Mouse (Mus musculus): Measurements from ENCODE around the gene Tradd.

Gene Tradd

DNA sequence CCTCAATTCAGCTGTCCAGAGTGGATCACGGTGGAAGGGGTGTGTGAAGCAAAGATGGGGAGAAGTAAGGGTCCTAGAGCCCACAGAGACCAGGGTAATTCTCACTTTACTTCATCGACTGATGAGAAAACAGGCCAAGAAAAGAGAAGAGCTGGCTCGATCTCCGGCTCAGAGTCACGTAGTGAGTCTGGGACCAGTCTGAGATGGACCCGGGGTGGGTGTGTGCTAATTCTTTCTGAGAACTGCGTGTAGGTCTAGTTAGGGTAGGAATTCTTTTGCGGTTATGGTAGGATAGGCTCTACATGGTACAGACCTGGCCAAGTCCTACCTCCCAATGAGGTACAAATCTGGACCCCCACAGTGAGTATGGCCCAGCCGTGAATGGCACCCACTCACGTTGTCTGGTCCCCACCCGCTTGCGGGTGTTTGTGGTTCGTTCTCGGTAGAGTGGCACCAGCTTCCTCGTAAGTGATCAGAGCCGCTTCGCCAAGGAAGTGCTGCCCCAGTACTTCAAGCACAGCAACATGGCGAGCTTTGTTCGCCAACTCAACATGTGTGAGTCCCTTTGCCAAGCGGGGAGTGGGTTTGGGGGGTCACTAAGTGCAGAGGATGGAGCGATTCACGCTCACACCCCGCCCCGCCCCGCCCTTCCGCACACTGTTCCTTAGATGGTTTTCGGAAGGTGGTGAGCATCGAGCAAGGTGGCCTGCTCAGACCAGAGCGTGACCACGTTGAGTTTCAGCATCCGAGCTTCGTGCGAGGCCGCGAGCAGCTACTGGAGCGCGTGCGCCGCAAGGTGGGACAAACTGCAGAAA, 5.9 kb upstream of the Tradd start:
- DNase-seq (ENCODE audit: low spot score in 2 of 2) = no peak

DNA sequence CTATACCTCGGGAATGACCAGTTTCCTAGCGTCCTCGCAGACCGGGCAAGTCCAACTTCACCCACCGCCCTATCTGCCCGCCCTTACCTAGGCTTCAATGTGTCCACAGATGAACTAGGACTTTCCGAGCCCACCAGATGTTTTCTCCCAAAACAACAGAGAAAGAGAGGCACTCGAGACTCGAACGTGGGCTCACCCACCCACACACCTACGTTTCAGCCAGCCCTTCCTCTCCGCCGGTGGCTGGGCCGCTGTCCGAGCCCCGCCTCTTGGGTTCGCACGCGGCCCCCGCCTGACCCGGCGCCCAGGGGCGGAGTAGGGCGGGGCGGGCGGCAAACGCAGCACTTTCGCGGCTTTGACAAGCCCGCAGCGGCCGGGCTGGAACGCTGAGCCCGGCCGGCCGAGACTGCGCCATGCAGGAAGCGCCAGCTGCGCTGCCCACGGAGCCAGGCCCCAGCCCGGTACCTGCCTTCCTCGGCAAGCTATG, 5.1 kb upstream of the Tradd start, which contains the start of gene Hsf4:
Hsf4 (plus strand) TSS at position 341 of the 487 bp plus-strand sequence.
- peak; percentile 46 to 49 for DNase-seq (ENCODE audit: low spot score in 2 of 2)

- no peak for DNase-seq (ENCODE audit: low spot score in 2 of 2)
Observed at GRCm38 (mm10) chr8:105269075-105269458, 4.7 kb upstream of the Tradd start.

- DNase-seq (ENCODE audit: low spot score in 2 of 2) = no peak
Observed at GRCm38 (mm10) chr8:105268342-105269074, 4.1 kb upstream of the Tradd start.

GRCm38 (mm10) chr8:105266775-105267174, 2.4 kb upstream of the Tradd start:
- DNase-seq (ENCODE audit: low spot score in 2 of 2) = peak; percentile 71 to 75

GRCm38 (mm10) chr8:105265128-105265527, 719 bp upstream of the Tradd start:
- peak; percentile 75 to 76 for DNase-seq (ENCODE audit: low spot score in 2 of 2)

DNA sequence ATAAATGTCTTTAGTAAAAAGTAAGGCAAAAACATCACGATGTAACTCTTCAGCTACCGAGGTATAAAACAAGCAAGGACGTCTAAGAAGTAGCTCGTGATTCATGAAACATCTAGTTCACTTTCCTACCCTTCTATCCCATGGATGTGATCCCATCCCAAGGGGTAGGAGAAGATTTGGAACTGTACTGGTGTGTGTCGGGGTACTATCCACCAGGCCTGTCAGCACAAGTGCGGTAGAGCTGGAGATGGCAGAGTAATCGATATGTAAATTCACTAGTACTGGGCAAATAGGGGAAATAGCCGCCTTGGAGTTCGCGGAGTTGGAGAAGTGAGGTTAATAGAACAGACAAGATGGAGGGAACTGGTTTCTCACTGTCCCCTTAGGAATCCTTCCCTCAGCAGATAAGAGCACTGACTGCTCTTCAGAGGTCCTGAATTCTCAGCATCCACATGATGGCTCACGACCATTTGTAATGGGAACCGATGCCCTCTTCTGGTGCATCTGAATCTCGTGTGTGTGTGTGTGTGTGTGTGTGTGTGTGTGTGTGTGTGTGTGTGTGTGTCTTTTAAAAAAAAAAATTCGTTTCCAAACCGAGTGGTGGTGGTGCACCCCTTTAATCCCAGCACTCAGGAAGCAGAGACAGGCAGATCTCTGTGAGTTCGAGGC, 1.0 kb downstream of the Tradd start:
- no peak for DNase-seq (ENCODE audit: low spot score in 2 of 2)

DNA sequence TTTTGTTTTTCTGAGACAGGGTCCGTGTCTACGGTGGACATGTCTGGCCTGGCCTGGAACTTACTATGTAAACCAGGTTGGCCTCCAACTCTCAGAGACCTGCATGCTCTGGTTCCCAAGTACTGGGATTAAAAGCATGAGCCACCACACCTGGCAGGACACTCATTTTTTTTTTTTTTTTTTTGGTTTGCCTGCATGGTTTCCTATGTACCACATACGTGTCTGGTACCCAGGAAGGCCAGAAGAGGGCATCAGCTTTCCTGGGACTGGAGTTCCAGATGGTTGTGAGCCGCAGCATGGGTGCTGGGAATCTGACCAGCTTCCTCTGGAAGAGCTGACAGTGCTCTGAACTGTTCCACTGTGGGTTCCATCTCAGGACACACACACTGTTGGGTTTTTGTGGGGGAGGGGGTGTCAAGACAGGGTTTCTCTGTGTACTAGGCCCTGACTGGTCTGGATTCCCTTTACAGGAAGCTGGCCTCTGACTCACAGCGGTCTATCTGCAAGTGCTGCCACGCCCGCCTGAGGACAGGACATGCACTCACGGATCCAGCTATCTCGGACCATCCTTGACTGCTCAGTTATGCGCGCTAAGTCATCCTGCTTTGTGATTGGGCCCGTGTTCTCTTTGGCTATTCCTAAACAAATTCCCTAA, 3.0 kb downstream of the Tradd start:
- DNase-seq (ENCODE audit: low spot score in 2 of 2) = no peak

DNA sequence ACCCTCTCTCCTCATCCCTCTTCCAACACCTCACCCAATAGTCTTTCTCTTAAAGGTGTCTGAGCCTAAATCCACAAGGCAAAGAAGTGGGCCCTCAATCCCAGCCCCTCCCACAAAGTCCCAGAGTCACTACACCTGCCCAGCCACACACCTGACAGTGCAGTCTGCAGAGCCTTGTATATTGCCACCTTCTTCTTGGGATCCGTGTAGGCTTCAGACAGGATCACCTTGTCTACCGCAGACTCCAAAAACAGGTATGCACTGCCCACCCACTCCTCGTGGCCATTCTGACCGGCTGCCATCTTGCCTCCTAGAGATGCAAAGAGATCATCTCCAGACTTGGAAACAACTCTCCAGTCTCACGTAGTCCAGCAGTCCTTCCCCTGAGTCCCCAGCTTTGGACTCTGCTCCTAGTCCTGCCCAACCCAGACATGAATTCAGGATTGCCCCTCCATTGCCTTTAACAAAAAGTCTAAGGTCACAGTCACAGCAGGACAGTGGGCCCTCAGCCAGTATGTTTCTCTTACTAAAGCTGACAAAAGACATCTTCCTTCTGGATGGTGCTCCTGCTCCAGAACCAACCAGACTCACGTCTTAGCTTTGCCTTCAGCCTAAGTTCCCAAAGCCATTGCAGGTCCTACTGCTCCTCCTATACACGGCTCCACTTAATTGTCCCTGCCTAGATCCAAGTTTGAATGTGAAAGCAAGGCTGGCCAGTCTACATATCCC, 3.9 kb downstream of the Tradd start:
- no peak for DNase-seq (ENCODE audit: low spot score in 2 of 2)

GRCm38 (mm10) chr8:105259721-105260320, 4.6 kb downstream of the Tradd start:
- peak; percentile 62 for DNase-seq (ENCODE audit: low spot score in 2 of 2)

DNA sequence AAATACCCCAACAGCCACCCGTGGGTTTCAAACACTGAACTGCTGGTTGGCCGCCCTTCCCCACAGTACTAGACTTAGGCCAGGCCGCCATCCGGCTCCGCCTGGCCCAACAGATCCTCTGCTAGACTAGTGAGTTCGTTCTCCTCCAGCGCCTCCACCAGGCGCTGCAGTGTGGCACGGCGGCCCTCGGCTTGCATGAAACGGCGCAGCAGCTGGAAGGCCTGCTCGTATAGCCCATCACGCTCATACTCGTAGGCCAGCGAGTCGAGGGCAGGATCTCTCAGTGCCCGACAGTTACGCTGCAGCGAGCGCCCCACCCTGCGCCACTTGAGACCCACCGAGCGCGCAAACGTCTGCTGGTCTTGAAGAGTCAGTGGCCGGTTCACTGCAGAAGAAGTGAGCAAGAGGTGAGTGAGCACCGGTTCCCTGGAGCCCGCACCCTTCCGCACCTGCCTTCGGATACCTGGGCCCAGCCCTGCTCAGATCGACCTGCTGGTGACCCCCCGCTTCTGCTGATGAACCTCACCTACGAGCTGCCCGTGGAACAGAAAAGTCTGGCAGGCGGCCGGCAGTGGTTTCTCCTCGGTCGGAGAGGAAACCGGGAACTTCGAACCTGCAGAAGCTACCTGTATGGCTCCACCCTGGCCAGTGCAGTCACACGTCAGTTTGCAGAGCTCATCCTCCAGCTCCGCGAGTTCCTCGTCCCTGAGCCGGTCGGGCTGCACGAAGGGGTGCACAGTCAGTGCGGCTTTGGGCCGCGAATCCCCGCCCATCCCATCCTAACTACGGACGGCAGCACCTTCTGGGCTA, 5.3 kb downstream of the Tradd start:
- DNase-seq (ENCODE audit: low spot score in 2 of 2) = no peak

- no peak for DNase-seq (ENCODE audit: low spot score in 2 of 2)
Observed at GRCm38 (mm10) chr8:105257318-105258114, 6.9 kb downstream of the Tradd start.

DNA sequence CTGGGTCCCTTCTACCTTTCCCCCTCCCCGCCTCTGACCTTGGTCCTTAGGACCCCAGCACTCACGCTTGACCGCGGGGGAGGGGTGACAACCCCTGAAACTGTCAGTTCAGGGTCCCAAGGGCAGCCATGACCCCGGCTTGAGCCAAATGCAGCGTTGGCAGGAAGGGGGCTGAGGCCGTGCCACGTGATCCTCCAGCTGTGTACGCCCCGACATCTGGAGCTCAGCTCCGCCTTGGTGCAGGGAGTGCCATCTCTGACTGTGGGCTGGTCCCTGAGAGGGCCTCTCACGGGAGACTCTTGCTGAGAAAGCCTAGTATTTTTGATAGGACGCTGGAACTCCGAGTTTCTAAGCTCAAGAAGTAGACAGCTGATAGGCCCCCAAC, 9.5 kb downstream of the Tradd start, which contains the start of gene B3gnt9:
B3gnt9 (minus strand) TSS at position 188 of the 385 bp plus-strand sequence.
- DNase-seq (ENCODE audit: low spot score in 2 of 2) = peak; percentile 52 to 55

- peak; percentile 85 to 86 for DNase-seq (ENCODE audit: low spot score in 2 of 2)
Observed at GRCm38 (mm10) chr8:105254152-105254965, 10.1 kb downstream of the Tradd start.

DNA sequence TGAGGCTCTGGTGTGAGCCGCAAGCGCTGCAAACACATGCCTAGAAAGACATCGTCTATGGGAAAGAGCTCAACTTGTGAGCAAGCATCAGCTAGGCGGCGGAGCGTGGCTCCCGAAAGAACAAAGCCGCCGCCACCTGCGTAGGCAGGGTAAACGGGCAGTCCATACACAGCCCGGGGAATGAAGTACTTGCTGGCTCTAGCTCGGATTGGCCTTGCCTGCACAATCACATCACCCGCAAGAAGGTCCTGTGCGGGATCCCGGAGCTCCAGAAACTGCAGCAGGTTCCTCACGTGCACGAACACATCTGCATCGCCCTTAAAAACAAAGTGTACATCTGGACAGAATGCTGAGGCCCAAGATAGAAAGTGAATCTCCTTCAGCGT, 10.7 kb downstream of the Tradd start:
- no peak for DNase-seq (ENCODE audit: low spot score in 2 of 2)

DNA sequence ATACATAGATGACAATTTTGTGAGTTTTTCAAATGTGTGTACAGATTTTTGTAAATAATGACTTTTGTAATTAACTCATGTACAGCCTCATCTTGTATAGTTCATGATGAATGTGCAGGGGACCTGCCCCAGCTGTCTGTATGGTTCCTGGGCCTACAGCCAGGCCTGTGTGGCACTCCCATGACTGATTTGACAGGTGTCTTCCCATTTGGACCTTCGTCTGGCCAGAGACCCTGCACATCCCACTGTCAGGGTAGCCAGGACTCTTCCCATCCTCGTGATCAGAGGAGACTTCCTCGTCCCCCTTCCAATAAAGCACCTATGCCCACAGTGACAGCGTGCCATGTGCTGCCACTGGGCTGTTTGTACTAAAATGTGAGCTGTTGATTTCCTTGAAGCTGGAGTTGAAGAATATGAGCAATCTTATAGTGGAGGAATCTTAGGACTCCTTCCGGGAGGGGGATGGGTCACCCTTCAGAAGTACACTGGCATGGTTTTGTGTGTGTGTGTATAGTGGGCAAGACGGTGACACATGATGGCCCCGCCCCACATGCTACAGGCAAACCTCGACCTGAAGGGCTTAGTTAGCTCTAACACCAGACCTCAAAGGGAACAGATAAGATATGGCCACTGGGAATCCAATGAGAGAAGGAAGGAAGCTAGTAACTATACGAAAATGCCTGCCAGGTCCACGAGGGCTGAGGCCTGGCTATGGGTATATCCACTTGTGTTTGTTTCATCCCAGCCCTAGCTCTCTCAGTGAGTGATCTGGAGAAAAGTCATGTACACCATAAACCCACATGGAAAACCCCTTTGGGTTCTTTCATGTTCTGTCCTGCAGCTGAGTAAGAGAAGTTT, 11.5 kb downstream of the Tradd start:
- DNase-seq (ENCODE audit: low spot score in 2 of 2) = no peak

DNA sequence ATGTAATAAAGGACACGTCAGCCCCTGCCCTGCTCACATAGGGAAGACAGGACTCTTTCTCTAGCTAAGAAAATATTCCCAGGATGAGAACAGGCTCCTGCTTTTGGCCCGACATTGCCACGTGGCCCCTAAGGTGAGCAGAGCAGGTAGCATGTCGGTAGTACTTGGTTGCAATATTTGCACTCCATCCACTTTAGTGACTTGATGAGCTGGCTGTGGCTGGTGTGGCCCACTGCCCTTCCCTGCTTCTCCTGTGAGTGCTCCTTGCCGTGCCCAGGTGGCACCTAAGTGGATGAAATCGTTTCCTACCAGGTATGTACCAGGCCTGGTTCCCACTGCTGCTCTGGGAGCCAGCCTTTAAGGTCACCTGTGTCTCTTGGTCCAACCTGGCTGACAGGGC, 12.5 kb downstream of the Tradd start:
- DNase-seq (ENCODE audit: low spot score in 2 of 2) = no peak

Data from spleen, postnatal 36 days (tissue).